Mouse (Mus musculus) heart, embryonic 11.5 days (tissue): ENCODE data around the gene Krt86. TPM values are rescaled to one million over a fixed set of nuclear protein-coding genes. Genes with fewer than 3 reads are reported as not detected.
A peak's percentile ranks its signal among the peaks of the same experiment; 100 is the strongest.

Source experiments
- ATAC-seq: fragments of 200-750 bp; cut with Nextera tagmentation; replicated peaks from 2 replicates; pipeline ENCODE4 v1.8.0; 2017; ENCODE audit warnings: moderate library complexity; ENCODE audit not compliant: insufficient number of reproducible peaks, low FRiP score, low TSS enrichment
- H3K27ac ChIP-seq: fragments of 300-500 bp; sonication (generic); 2 replicates; pipeline ENCODE4 v1.5.1; 2014; ENCODE audit warnings: mild to moderate bottlenecking, low read depth, low read length
- H3K27me3 ChIP-seq: fragments of 300-500 bp; sonication (generic); 2 replicates; pipeline ENCODE4 v1.6.1; 2014; ENCODE audit warnings: mild to moderate bottlenecking, low read length, mixed read lengths; ENCODE audit not compliant: control insufficient read depth, insufficient read depth
- H3K36me3 ChIP-seq: fragments of 300-500 bp; sonication (generic); 2 replicates; pipeline ENCODE4 v1.6.1; 2014; ENCODE audit warnings: mild to moderate bottlenecking, low read length, moderate library complexity, mixed read lengths; ENCODE audit not compliant: control insufficient read depth, insufficient read depth
- H3K4me1 ChIP-seq: fragments of 300-500 bp; sonication (generic); 2 replicates; pipeline ENCODE4 v1.6.1; 2014; ENCODE audit warnings: low read length; ENCODE audit not compliant: control insufficient read depth, insufficient read depth
- H3K4me2 ChIP-seq: fragments of 300-500 bp; sonication (generic); 2 replicates; pipeline ENCODE4 v1.6.1; 2014; ENCODE audit warnings: mild to moderate bottlenecking, moderate library complexity
- H3K4me3 ChIP-seq: fragments of 300-500 bp; sonication (generic); 2 replicates; pipeline ENCODE4 v1.5.1; 2014; ENCODE audit warnings: low read depth, low read length
- H3K9ac ChIP-seq: fragments of 300-500 bp; sonication (generic); 2 replicates; pipeline ENCODE4 v1.6.1; 2014; ENCODE audit warnings: mild to moderate bottlenecking, low read depth, low read length, moderate library complexity
- H3K9me3 ChIP-seq: fragments of 300-500 bp; sonication (generic); replicated peaks from 2 replicates; pipeline ENCODE4 v1.6.1; 2016; ENCODE audit warnings: low read length; ENCODE audit not compliant: control insufficient read depth
- WGBS: fragments of 180-500 bp; shearing (Covaris S2); extraction: QIAGEN DNeasy Blood & Tissue Kit; methylation state at CpG from one replicate; pipeline ENCODE4 v1.1.7; 2014; ENCODE audit not compliant: insufficient replicate concordance; 5-methylcytosine and 5-hydroxymethylcytosine counted together
- polyA plus RNA-seq: library from polyadenylated mRNA; unstranded; fragments of >200 nt; fragmentation: Nextera tagmentation; extraction: Ambion mirVana; gene quantifications from 2 replicates; pipeline ENCODE4 v1.2.1, GENCODE M21; 2014

The Krt86 gene
- polyA plus RNA-seq, 1 experiment from 2014 or later = not detected

- Histone ChIP-seq H3K27ac (no peak overlapping the region), H3K4me3 (peak overlapping the region; percentile 35), H3K36me3 (no peaks in the 10 kb centered on the region), H3K4me1 (peaks cover 5% of the 10 kb centered on the region; the same call in 1 of the 2 replicates), H3K4me2 (peak overlapping the region; percentile 66), H3K9me3 (no peaks in the 10 kb centered on the region), H3K27me3 (peaks cover 22% of the 10 kb centered on the region), H3K9ac (no peak overlapping the region)
- 39% methylated on average over 11 of the region's 11 CpGs for WGBS
- ATAC-seq = no peak
Observed at GRCm38 (mm10) chr15:101479666-101480060, 6.4 kb downstream of the Krt86 start.

- ATAC-seq = no peak
- no peak overlapping the region for H3K9ac ChIP-seq
- H3K4me3 ChIP-seq = no peak overlapping the region
- H3K4me1 ChIP-seq = peaks cover 12% of the 10 kb centered on the region
- no peak overlapping the region for H3K27ac ChIP-seq
- H3K27me3 ChIP-seq = peaks cover 22% of the 10 kb centered on the region
- WGBS = 31% methylated on average over 4 of the region's 4 CpGs
- no peaks in the 10 kb centered on the region for H3K36me3 ChIP-seq
- H3K9me3 ChIP-seq = no peaks in the 10 kb centered on the region
- H3K4me2 ChIP-seq = no peak overlapping the region
Observed at GRCm38 (mm10) chr15:101482056-101482455, 8.8 kb downstream of the Krt86 start.

- no peaks in the 10 kb centered on the region for H3K36me3 ChIP-seq
- H3K27ac ChIP-seq = no peak overlapping the region
- WGBS = 67% methylated on average over 1 of the region's 1 CpGs
- H3K9ac ChIP-seq = no peak overlapping the region
- peaks cover 12% of the 10 kb centered on the region for H3K4me1 ChIP-seq
- no peaks in the 10 kb centered on the region for H3K9me3 ChIP-seq
- ATAC-seq = no peak
- peaks cover 18% of the 10 kb centered on the region for H3K27me3 ChIP-seq
- no peak overlapping the region for H3K4me2 ChIP-seq
- H3K4me3 ChIP-seq = no peak overlapping the region
Observed at GRCm38 (mm10) chr15:101483646-101484045, 10.4 kb downstream of the Krt86 start.

GRCm38 (mm10) chr15:101484939-101485338 is 11.7 kb downstream of the Krt86 start:
- H3K9me3 ChIP-seq = no peaks in the 10 kb centered on the region
- peaks cover 8% of the 10 kb centered on the region for H3K4me1 ChIP-seq

GRCm38 (mm10) chr15:101485911-101486635 is 12.8 kb downstream of the Krt86 start:
- H3K27ac ChIP-seq = no peak overlapping the region
- no peak for ATAC-seq
- H3K9me3 ChIP-seq = no peaks in the 10 kb centered on the region
- WGBS = 77% methylated on average over 11 of the region's 11 CpGs
- H3K4me2 ChIP-seq = no peak overlapping the region
- no peak overlapping the region for H3K9ac ChIP-seq
- no peak overlapping the region for H3K4me3 ChIP-seq
- peaks cover 8% of the 10 kb centered on the region for H3K4me1 ChIP-seq
- H3K36me3 ChIP-seq = no peaks in the 10 kb centered on the region
- no peaks in the 10 kb centered on the region for H3K27me3 ChIP-seq

More at GRCm38 (mm10) chr15:101484939-101485338, 11.7 kb downstream of the Krt86 start:
- Histone ChIP-seq H3K4me3 (no peak overlapping the region), H3K4me2 (no peak overlapping the region), H3K9ac (no peak overlapping the region), H3K27me3 (peaks cover 6% of the 10 kb centered on the region), H3K36me3 (no peaks in the 10 kb centered on the region), H3K27ac (0 out of 2 replicates have a peak overlapping the region, but pooled peaks have one; percentile 29)
- WGBS = 79% methylated on average over 1 of the region's 1 CpGs
- ATAC-seq = no peak

- Histone ChIP-seq H3K27me3 (no peaks in the 10 kb centered on the region), H3K9me3 (no peaks in the 10 kb centered on the region), H3K4me1 (0 out of 2 replicates have a peak, but pooled peaks cover 3% of the 10 kb centered on the region)
Observed at GRCm38 (mm10) chr15:101491431-101491830, 18.2 kb downstream of the Krt86 start, which contains the start of gene Krt83. Gene Krt83 (minus strand): TSS chr15:101491512.

GRCm38 (mm10) chr15:101492718-101493117 is 19.4 kb downstream of the Krt86 start:
- 27% methylated on average over 8 of the region's 8 CpGs for WGBS
- Histone ChIP-seq H3K27ac (no peak overlapping the region), H3K9me3 (no peaks in the 10 kb centered on the region), H3K4me3 (no peak overlapping the region), H3K27me3 (no peaks in the 10 kb centered on the region), H3K9ac (no peak overlapping the region; the same call in 1 of the 2 replicates), H3K36me3 (no peaks in the 10 kb centered on the region), H3K4me1 (0 out of 2 replicates have a peak, but pooled peaks cover 3% of the 10 kb centered on the region), H3K4me2 (no peak overlapping the region)
- no peak for ATAC-seq

More at GRCm38 (mm10) chr15:101491431-101491830, 18.2 kb downstream of the Krt86 start, which contains the start of gene Krt83:
- Histone ChIP-seq H3K4me3 (no peak within 1 kb of the TSS), H3K4me2 (no peak within 1 kb of the TSS), H3K27ac (no peak within 1 kb of the TSS), H3K36me3 (no peaks in the 10 kb centered on the region), H3K9ac (no peak within 1 kb of the TSS)
- ATAC-seq = no peak
- 89% methylated on average over 6 of the region's 6 CpGs for WGBS

GRCm38 (mm10) chr15:101493713-101494112 is 20.4 kb downstream of the Krt86 start:
- no peak for ATAC-seq
- H3K4me3 ChIP-seq = no peak overlapping the region
- 0 out of 2 replicates have a peak, but pooled peaks cover 3% of the 10 kb centered on the region for H3K4me1 ChIP-seq
- H3K27ac ChIP-seq = no peak overlapping the region
- no peak overlapping the region for H3K4me2 ChIP-seq
- no peaks in the 10 kb centered on the region for H3K27me3 ChIP-seq
- H3K36me3 ChIP-seq = no peaks in the 10 kb centered on the region
- no peaks in the 10 kb centered on the region for H3K9me3 ChIP-seq
- WGBS = 88% methylated on average over 6 of the region's 6 CpGs
- no peak overlapping the region for H3K9ac ChIP-seq
